Mouse (Mus musculus): ENCODE measurements around the gene Cdca5.

- no peak for TF ChIP-seq CTCF (IDR thresholded peaks at IDR 0.05; ENCODE audit: insufficient read depth, low read depth, low read length)
- TF ChIP-seq POLR2A (IDR thresholded peaks at IDR 0.05; ENCODE audit: insufficient read depth, low read depth, low read length), result no peak
Observed at GRCm38 (mm10) chr19:6069851-6070250, 14.9 kb upstream of the Cdca5 start.
